Mouse (Mus musculus): ENCODE measurements around the gene Zfp36l1.

Zfp36l1 gene

GRCm38 (mm10) chr12:80112852-80113551 is at the start of gene Zfp36l1:
Gene Zfp36l1 (minus strand): TSS chr12:80113013.
- DNase-seq = peak; percentile 88

- no peak for DNase-seq
These were observed 49.6 kb upstream of the Zfp36l1 start for GRCm38 (mm10) chr12:80162448-80162847.

GRCm38 (mm10) chr12:80157675-80158074 is 44.9 kb upstream of the Zfp36l1 start:
- DNase-seq = no peak

- DNase-seq = peak; percentile 73
These were observed 41.0 kb upstream of the Zfp36l1 start for GRCm38 (mm10) chr12:80153687-80154326.

- no peak for DNase-seq
These were observed 40.3 kb upstream of the Zfp36l1 start for GRCm38 (mm10) chr12:80153078-80153477.

- peak; percentile 33 for DNase-seq
These were observed 39.0 kb upstream of the Zfp36l1 start for GRCm38 (mm10) chr12:80151821-80152220.

- DNase-seq = peak; percentile 79
These were observed 37.8 kb upstream of the Zfp36l1 start for GRCm38 (mm10) chr12:80150624-80151023.

GRCm38 (mm10) chr12:80147563-80148214 is 34.9 kb upstream of the Zfp36l1 start:
- DNase-seq = no peak

- peak; percentile 81 for DNase-seq
These were observed 33.7 kb upstream of the Zfp36l1 start for GRCm38 (mm10) chr12:80146227-80147223.

GRCm38 (mm10) chr12:80145365-80145764 is 32.6 kb upstream of the Zfp36l1 start:
- no peak for DNase-seq

GRCm38 (mm10) chr12:80144846-80145245 is 32.0 kb upstream of the Zfp36l1 start:
- no peak for DNase-seq

- DNase-seq = peak; percentile 62
These were observed 28.7 kb upstream of the Zfp36l1 start for GRCm38 (mm10) chr12:80141470-80141869.

GRCm38 (mm10) chr12:80141011-80141410 is 28.2 kb upstream of the Zfp36l1 start:
- DNase-seq = no peak

GRCm38 (mm10) chr12:80137744-80138143 is 24.9 kb upstream of the Zfp36l1 start:
- no peak for DNase-seq

GRCm38 (mm10) chr12:80137246-80137645 is 24.4 kb upstream of the Zfp36l1 start:
- no peak for DNase-seq

GRCm38 (mm10) chr12:80136264-80136930 is 23.6 kb upstream of the Zfp36l1 start:
- DNase-seq = no peak

- DNase-seq = no peak
These were observed 22.4 kb upstream of the Zfp36l1 start for GRCm38 (mm10) chr12:80135173-80135572.

- DNase-seq = no peak
These were observed 20.3 kb upstream of the Zfp36l1 start for GRCm38 (mm10) chr12:80133011-80133545.

GRCm38 (mm10) chr12:80132250-80133003 is 19.6 kb upstream of the Zfp36l1 start:
- peak; percentile 90 for DNase-seq

GRCm38 (mm10) chr12:80131359-80132249 is 18.8 kb upstream of the Zfp36l1 start:
- no peak for DNase-seq
